Mouse (Mus musculus) embryonic facial prominence, embryonic 12.5 days (tissue): ENCODE results near the gene Myl10. TPM values are rescaled to one million over a fixed set of nuclear protein-coding genes. Genes with fewer than 3 reads are reported as not detected.

Experiments used
- polyA plus RNA-seq: library from polyadenylated mRNA; unstranded; fragments of >200 nt; fragmentation: Nextera tagmentation; extraction: Ambion mirVana; gene quantifications from 2 replicates; pipeline ENCODE4 v1.2.1, GENCODE M21; 2016

Myl10 gene
- polyA plus RNA-seq, 1 experiment from 2014 or later: not detected

Other genes with a start within 250 kb of the Myl10 start
- 79.8 and 81.1 TPM in 2 replicates for gene Cux1, start 125.7 kb upstream of the Myl10 start, polyA plus RNA-seq
- 239 and 242 TPM in 2 replicates for gene Col26a1, start 190.1 kb downstream of the Myl10 start, polyA plus RNA-seq
- 67.9 and 70.2 TPM in 2 replicates for gene Ift22, start 215.0 kb downstream of the Myl10 start, polyA plus RNA-seq